Mouse (Mus musculus): ENCODE results near the gene Lamb3. TPM values are rescaled to one million over a fixed set of nuclear protein-coding genes. Genes with fewer than 3 reads are reported as not detected.

Lamb3 gene
- polyA plus RNA-seq (2015; fragmentation: Nextera tagmentation; extraction: Ambion mirVana) = 9.6 and 11.6 TPM in 2 replicates

DNA sequence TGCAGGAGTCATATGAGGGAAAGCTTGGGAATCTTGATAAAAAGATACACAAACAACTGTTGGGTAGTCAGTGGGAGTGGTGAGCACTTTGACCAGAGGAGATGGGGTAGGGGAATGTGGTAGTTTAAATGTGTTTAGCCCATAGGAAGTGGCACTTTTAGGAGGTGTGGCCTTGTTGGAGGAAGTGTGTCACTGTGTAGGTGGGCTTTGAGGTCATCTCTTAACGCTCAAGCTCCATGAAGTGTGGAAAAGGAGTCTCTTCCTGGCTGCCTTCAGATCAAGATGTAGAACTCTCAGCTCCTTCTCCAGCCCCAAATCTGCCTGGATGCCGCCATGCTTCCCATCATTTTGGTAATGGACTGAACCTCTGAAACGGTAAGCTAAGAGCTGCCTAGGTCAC lies at the start of gene Lamb3:
Gene Lamb3 (plus strand): TSS at position 197 of the 400 bp plus-strand sequence.
- Histone ChIP-seq H3K36me3 (ENCODE audit: control insufficient read depth, insufficient read depth) (no peaks in the 10 kb centered on the region), H3K9ac (ENCODE audit: low read length) (no peak within 1 kb of the TSS), H3K27me3 (ENCODE audit: control insufficient read depth, insufficient read depth, low read length) (no peaks in the 10 kb centered on the region), H3K4me2 (ENCODE audit: low read depth, low read length) (no peak within 1 kb of the TSS), H3K4me3 (ENCODE audit: low read length) (no peak within 1 kb of the TSS), H3K27ac (ENCODE audit: low read length) (no peak within 1 kb of the TSS), H3K9me3 (replicated peaks; ENCODE audit: control insufficient read depth, low read length) (no peaks in the 10 kb centered on the region), H3K4me1 (ENCODE audit: control insufficient read depth, insufficient read depth, low read length) (no peaks in the 10 kb centered on the region)
- WGBS = 77% methylated on average over 3 of the region's 3 CpGs
- ATAC-seq (replicated peaks; ENCODE audit: extremely low read depth, insufficient read depth, low FRiP score) = no peak

DNA sequence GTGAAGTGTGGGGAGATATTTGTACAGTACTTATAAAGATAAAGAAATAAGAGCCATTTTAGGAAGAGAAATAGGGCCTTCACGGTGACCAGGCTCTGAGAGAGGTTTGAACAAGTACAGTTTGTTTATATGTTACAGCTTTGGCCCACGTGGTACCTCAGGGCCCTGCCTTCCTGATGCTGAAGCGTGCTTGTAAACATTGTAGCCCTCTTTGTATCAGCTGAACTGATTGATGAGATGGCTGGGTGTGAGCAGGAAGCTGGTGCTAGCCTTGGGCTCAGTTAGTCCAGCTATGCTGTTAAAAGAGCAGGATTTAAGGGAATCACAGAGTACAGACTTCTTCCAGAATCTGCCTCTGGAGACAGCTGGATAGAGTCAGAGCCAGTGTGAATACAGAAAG lies 48.3 kb upstream of the Lamb3 start:
- no peak overlapping the region for H3K4me2 ChIP-seq (ENCODE audit: low read depth, low read length)
- WGBS = 39% methylated on average over 3 of the region's 3 CpGs
- ATAC-seq (replicated peaks; ENCODE audit: extremely low read depth, insufficient read depth, low FRiP score) = no peak
- H3K9me3 ChIP-seq (replicated peaks; ENCODE audit: control insufficient read depth, low read length) = no peaks in the 10 kb centered on the region
- H3K27me3 ChIP-seq (ENCODE audit: control insufficient read depth, insufficient read depth, low read length) = no peaks in the 10 kb centered on the region
- H3K27ac ChIP-seq (ENCODE audit: low read length) = no peak overlapping the region
- peaks cover 10% of the 10 kb centered on the region for H3K4me1 ChIP-seq (ENCODE audit: control insufficient read depth, insufficient read depth, low read length)
- no peak overlapping the region for H3K9ac ChIP-seq (ENCODE audit: low read length)
- H3K4me3 ChIP-seq (ENCODE audit: low read length) = no peak overlapping the region
- no peaks in the 10 kb centered on the region for H3K36me3 ChIP-seq (ENCODE audit: control insufficient read depth, insufficient read depth)

DNA sequence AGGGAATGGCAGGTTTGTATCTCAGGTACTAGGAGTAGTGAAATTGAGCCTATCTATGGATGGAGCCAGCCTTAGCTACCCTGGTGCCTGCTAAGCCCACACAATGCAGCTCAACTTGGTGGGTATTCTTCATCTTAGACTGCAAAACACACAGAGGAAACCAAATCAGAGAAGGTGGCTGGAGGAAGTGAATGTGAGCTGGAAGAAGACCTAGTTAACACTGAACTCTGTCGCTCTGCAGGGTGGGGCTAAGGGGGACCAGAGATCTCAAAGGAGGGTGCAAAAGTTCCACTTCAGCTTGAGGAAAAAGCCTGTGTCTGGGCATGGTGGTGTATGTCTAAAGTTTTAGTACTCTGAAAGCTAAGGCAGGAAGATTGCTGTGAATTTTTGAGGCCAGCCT lies 47.9 kb upstream of the Lamb3 start:
- Histone ChIP-seq H3K36me3 (ENCODE audit: control insufficient read depth, insufficient read depth) (no peaks in the 10 kb centered on the region), H3K27me3 (ENCODE audit: control insufficient read depth, insufficient read depth, low read length) (no peaks in the 10 kb centered on the region), H3K27ac (ENCODE audit: low read length) (no peak overlapping the region), H3K4me1 (ENCODE audit: control insufficient read depth, insufficient read depth, low read length) (peaks cover 10% of the 10 kb centered on the region), H3K4me2 (ENCODE audit: low read depth, low read length) (no peak overlapping the region), H3K4me3 (ENCODE audit: low read length) (no peak overlapping the region), H3K9ac (ENCODE audit: low read length) (no peak overlapping the region), H3K9me3 (replicated peaks; ENCODE audit: control insufficient read depth, low read length) (no peaks in the 10 kb centered on the region)
- ATAC-seq (replicated peaks; ENCODE audit: extremely low read depth, insufficient read depth, low FRiP score) = no peak
- 61% methylated on average over 1 of the region's 1 CpGs for WGBS

- Histone ChIP-seq H3K4me3 (ENCODE audit: low read length) (peak overlapping the region; percentile 44), H3K9me3 (replicated peaks; ENCODE audit: control insufficient read depth, low read length) (no peaks in the 10 kb centered on the region), H3K27ac (ENCODE audit: low read length) (peak overlapping the region; percentile 27; the same call in 1 of the 2 replicates), H3K36me3 (ENCODE audit: control insufficient read depth, insufficient read depth) (no peaks in the 10 kb centered on the region), H3K4me2 (ENCODE audit: low read depth, low read length) (peak overlapping the region; percentile 63), H3K9ac (ENCODE audit: low read length) (peak overlapping the region; percentile 67), H3K27me3 (ENCODE audit: control insufficient read depth, insufficient read depth, low read length) (no peaks in the 10 kb centered on the region), H3K4me1 (ENCODE audit: control insufficient read depth, insufficient read depth, low read length) (peaks cover 10% of the 10 kb centered on the region)
- peak; percentile 58; the same call in 1 of the 2 replicates for ATAC-seq (replicated peaks; ENCODE audit: extremely low read depth, insufficient read depth, low FRiP score)
- WGBS = 14% methylated on average over 18 of the region's 18 CpGs
Measured at GRCm38 (mm10) chr1:193160317-193161032, 47.0 kb upstream of the Lamb3 start.

- no peak for ATAC-seq (replicated peaks; ENCODE audit: extremely low read depth, insufficient read depth, low FRiP score)
- no peak within 1 kb of the TSS for H3K27ac ChIP-seq (ENCODE audit: low read length)
- no peak within 1 kb of the TSS for H3K4me3 ChIP-seq (ENCODE audit: low read length)
- WGBS = 88% methylated on average over 3 of the region's 3 CpGs
- H3K27me3 ChIP-seq (ENCODE audit: control insufficient read depth, insufficient read depth, low read length) = no peaks in the 10 kb centered on the region
- no peak within 1 kb of the TSS for H3K4me2 ChIP-seq (ENCODE audit: low read depth, low read length)
- no peaks in the 10 kb centered on the region for H3K36me3 ChIP-seq (ENCODE audit: control insufficient read depth, insufficient read depth)
- H3K9me3 ChIP-seq (replicated peaks; ENCODE audit: control insufficient read depth, low read length) = no peaks in the 10 kb centered on the region
- no peak within 1 kb of the TSS for H3K9ac ChIP-seq (ENCODE audit: low read length)
- peaks cover 15% of the 10 kb centered on the region for H3K4me1 ChIP-seq (ENCODE audit: control insufficient read depth, insufficient read depth, low read length)
Measured at GRCm38 (mm10) chr1:193167746-193168145, 39.8 kb upstream of the Lamb3 start, which contains the start of gene A130010J15Rik. A130010J15Rik (plus strand) TSS chr1:193168046.

DNA sequence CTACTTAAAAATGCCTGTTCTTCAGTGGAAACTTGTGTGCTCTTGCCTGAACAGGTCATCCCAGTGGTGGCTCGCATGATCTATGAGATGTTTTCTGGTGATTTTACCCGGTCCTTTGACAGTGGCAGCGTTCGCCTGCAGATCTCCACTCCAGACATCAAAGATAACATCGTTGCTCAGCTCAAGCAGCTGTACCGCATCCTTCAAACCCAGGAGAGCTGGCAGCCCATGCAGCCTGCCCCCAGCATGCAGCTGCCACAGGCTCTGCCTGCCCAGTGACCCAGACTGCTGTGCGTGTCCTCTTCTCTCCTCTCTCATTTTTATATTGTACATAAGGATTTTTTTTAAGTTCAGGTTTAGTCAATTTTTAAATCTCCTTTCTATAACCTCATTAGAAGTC lies 38.3 kb upstream of the Lamb3 start:
- no peak overlapping the region for H3K27ac ChIP-seq (ENCODE audit: low read length)
- no peak overlapping the region for H3K9ac ChIP-seq (ENCODE audit: low read length)
- no peak overlapping the region for H3K4me2 ChIP-seq (ENCODE audit: low read depth, low read length)
- WGBS = 72% methylated on average over 7 of the region's 7 CpGs
- no peak for ATAC-seq (replicated peaks; ENCODE audit: extremely low read depth, insufficient read depth, low FRiP score)
- no peaks in the 10 kb centered on the region for H3K9me3 ChIP-seq (replicated peaks; ENCODE audit: control insufficient read depth, low read length)
- H3K4me1 ChIP-seq (ENCODE audit: control insufficient read depth, insufficient read depth, low read length) = peaks cover 20% of the 10 kb centered on the region
- H3K4me3 ChIP-seq (ENCODE audit: low read length) = no peak overlapping the region
- H3K36me3 ChIP-seq (ENCODE audit: control insufficient read depth, insufficient read depth) = no peaks in the 10 kb centered on the region
- no peaks in the 10 kb centered on the region for H3K27me3 ChIP-seq (ENCODE audit: control insufficient read depth, insufficient read depth, low read length)

GRCm38 (mm10) chr1:193169856-193170255 lies 37.6 kb upstream of the Lamb3 start:
- Histone ChIP-seq H3K27me3 (ENCODE audit: control insufficient read depth, insufficient read depth, low read length) (no peaks in the 10 kb centered on the region), H3K36me3 (ENCODE audit: control insufficient read depth, insufficient read depth) (no peaks in the 10 kb centered on the region), H3K9me3 (replicated peaks; ENCODE audit: control insufficient read depth, low read length) (no peaks in the 10 kb centered on the region), H3K4me3 (ENCODE audit: low read length) (no peak overlapping the region), H3K4me1 (ENCODE audit: control insufficient read depth, insufficient read depth, low read length) (peaks cover 26% of the 10 kb centered on the region), H3K9ac (ENCODE audit: low read length) (no peak overlapping the region), H3K4me2 (ENCODE audit: low read depth, low read length) (no peak overlapping the region), H3K27ac (ENCODE audit: low read length) (no peak overlapping the region)
- no peak for ATAC-seq (replicated peaks; ENCODE audit: extremely low read depth, insufficient read depth, low FRiP score)
- 64% methylated on average over 2 of the region's 2 CpGs for WGBS

- peak; percentile 97 for ATAC-seq (replicated peaks; ENCODE audit: extremely low read depth, insufficient read depth, low FRiP score)
- Histone ChIP-seq H3K4me3 (ENCODE audit: low read length) (peak overlapping the region; percentile 69), H3K9me3 (replicated peaks; ENCODE audit: control insufficient read depth, low read length) (no peaks in the 10 kb centered on the region), H3K4me1 (ENCODE audit: control insufficient read depth, insufficient read depth, low read length) (peaks cover 39% of the 10 kb centered on the region), H3K9ac (ENCODE audit: low read length) (peak overlapping the region; percentile 87), H3K27ac (ENCODE audit: low read length) (peak overlapping the region; percentile 89), H3K4me2 (ENCODE audit: low read depth, low read length) (peak overlapping the region; percentile 86), H3K27me3 (ENCODE audit: control insufficient read depth, insufficient read depth, low read length) (no peaks in the 10 kb centered on the region), H3K36me3 (ENCODE audit: control insufficient read depth, insufficient read depth) (no peaks in the 10 kb centered on the region)
- WGBS = under 1% methylated on average over 48 of the region's 48 CpGs
Measured at GRCm38 (mm10) chr1:193172991-193173809, 34.3 kb upstream of the Lamb3 start.

DNA sequence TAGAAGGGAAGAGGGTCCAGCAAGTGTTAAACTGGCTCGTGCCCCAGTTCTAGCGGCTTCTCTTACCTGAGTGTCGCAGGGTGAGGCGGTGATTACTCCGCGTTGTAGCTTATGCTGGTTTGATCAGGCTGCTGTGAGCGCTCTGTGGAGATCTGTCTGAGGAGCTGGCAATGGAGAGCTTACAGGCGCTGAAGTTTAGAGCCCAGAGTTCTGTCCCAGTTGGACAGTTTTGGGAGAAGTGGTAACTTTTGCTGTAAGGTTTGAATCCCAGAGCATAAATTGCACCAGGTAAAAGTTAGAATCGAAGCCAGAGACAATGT lies 33.7 kb upstream of the Lamb3 start:
- ATAC-seq (replicated peaks; ENCODE audit: extremely low read depth, insufficient read depth, low FRiP score) = no peak
- Histone ChIP-seq H3K27me3 (ENCODE audit: control insufficient read depth, insufficient read depth, low read length) (no peaks in the 10 kb centered on the region), H3K27ac (ENCODE audit: low read length) (peak overlapping the region; percentile 89), H3K9ac (ENCODE audit: low read length) (peak overlapping the region; percentile 87), H3K9me3 (replicated peaks; ENCODE audit: control insufficient read depth, low read length) (no peaks in the 10 kb centered on the region), H3K4me2 (ENCODE audit: low read depth, low read length) (peak overlapping the region; percentile 86), H3K4me3 (ENCODE audit: low read length) (peak overlapping the region; percentile 69), H3K36me3 (ENCODE audit: control insufficient read depth, insufficient read depth) (no peaks in the 10 kb centered on the region), H3K4me1 (ENCODE audit: control insufficient read depth, insufficient read depth, low read length) (peaks cover 39% of the 10 kb centered on the region)
- 14% methylated on average over 9 of the region's 9 CpGs for WGBS
